7 mouse cellular contexts compared by ENCODE assay signal in the genomic region with DNA sequence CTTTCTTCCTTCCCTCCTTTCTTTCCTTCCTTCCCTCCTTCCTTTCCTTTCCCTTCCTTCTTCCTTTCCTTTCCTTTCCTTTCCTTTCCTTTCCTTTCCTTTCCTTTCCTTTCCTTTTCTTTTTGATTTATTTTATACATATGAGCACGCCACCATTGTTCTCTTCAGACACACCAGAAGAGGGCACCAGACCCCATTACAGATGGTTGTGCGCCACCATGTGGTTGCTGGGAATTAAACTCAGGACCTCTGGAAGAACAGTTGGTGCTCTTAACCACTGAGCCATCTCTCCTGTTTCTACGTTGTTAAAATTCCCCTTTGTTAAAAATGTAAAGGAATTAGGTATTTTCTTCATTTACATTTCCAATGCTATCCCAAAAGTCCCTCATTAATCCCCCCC.
DNase-seq lines count a peak whose midpoint lies in the region; ATAC-seq and TF ChIP-seq lines count a peak whose summit lies in the region.
"Not testable (repeated sequence)": the region's sequence is repeated elsewhere in the genome, so short reads cannot be mapped to it uniquely, and the experiment has no call there.

No protein-coding gene starts in this region.

- H3K79me2 ChIP-seq in liver, adult 2 months (ENCODE audit: control insufficient read depth, insufficient read depth, low read length), result not testable (repeated sequence)

- H3K27me3 ChIP-seq in ES-Bruce4 (ENCODE audit: control insufficient read depth, insufficient read depth, low read length, poor library complexity, severe bottlenecking); forebrain, postnatal 0 days (ENCODE audit: insufficient read depth, low read length); heart, postnatal 0 days (ENCODE audit: control insufficient read depth, insufficient read depth, low read length); kidney, adult 2 months (replicated peaks; ENCODE audit: control insufficient read depth, insufficient read depth, low read length); liver, adult 2 months (ENCODE audit: control insufficient read depth, insufficient read depth, low read length); lung, embryonic 14.5 days (ENCODE audit: insufficient read depth, low read length); stomach, postnatal 0 days (ENCODE audit: control insufficient read depth, insufficient read depth, low read length): not testable (repeated sequence)

- not testable (repeated sequence) for H3K4me3 ChIP-seq in ES-Bruce4 (ENCODE audit: low read depth, low read length); forebrain, postnatal 0 days (ENCODE audit: low read depth, low read length); heart, postnatal 0 days (ENCODE audit: low read depth, low read length); kidney, adult 2 months (ENCODE audit: insufficient read depth, low read depth, low read length); liver, adult 2 months (ENCODE audit: insufficient read depth, low read depth, low read length); lung, embryonic 14.5 days (ENCODE audit: low read depth, low read length); stomach, postnatal 0 days (ENCODE audit: low read depth, low read length)

- H3K4me1 ChIP-seq in ES-Bruce4 (ENCODE audit: control insufficient read depth, insufficient read depth, low read length); forebrain, postnatal 0 days (ENCODE audit: insufficient read depth); heart, postnatal 0 days (ENCODE audit: control insufficient read depth, insufficient read depth); kidney, adult 2 months (ENCODE audit: control insufficient read depth, insufficient read depth, low read length); liver, adult 2 months (ENCODE audit: control insufficient read depth, insufficient read depth, low read length); lung, embryonic 14.5 days (ENCODE audit: insufficient read depth); stomach, postnatal 0 days (replicated peaks; ENCODE audit: control insufficient read depth, insufficient read depth): not testable (repeated sequence)

- not testable (repeated sequence) for H3K27ac ChIP-seq in ES-Bruce4 (ENCODE audit: insufficient read depth, low read length); forebrain, postnatal 0 days (ENCODE audit: low read depth, low read length); heart, postnatal 0 days (ENCODE audit: low read depth); kidney, adult 2 months (ENCODE audit: insufficient read depth, low read depth, low read length); liver, adult 2 months (replicated peaks; ENCODE audit: insufficient read depth, low read depth, low read length); lung, embryonic 14.5 days (ENCODE audit: low read depth); stomach, postnatal 0 days (replicated peaks)

- peak; percentile 59 for TF ChIP-seq CTCF in ES-Bruce4 (IDR thresholded peaks at IDR 0.05; ENCODE audit: low read depth, low read length)
- 0 out of 2 replicates have a peak, but pooled peaks have one; percentile 12 for TF ChIP-seq CTCF in forebrain, postnatal 0 days (IDR thresholded peaks at IDR 0.05; ENCODE audit: low read depth)
- peak; percentile 13; the same call in 1 of the 2 replicates for TF ChIP-seq CTCF in heart, postnatal 0 days (IDR thresholded peaks at IDR 0.05; ENCODE audit: low read depth)
- peak; percentile 17; the same call in 1 of the 2 replicates for TF ChIP-seq CTCF in kidney, adult 2 months (conservative IDR thresholded peaks at IDR 0.05; ENCODE audit: insufficient read depth, insufficient read length, low read depth, low read length)
- TF ChIP-seq CTCF in liver, adult 2 months (IDR thresholded peaks at IDR 0.05; ENCODE audit: low read depth, low read length), result peak; percentile 20; the same call in 1 of the 2 replicates
- peak; percentile 27 for TF ChIP-seq CTCF in lung, embryonic 14.5 days (IDR thresholded peaks at IDR 0.05; ENCODE audit: low read depth)
- peak; percentile 37 for TF ChIP-seq CTCF in stomach, postnatal 0 days (IDR thresholded peaks at IDR 0.05; ENCODE audit: low read depth)

- not testable (repeated sequence) for ATAC-seq in forebrain, postnatal 0 days; heart, postnatal 0 days (ENCODE audit: insufficient read depth, low read depth); lung, embryonic 14.5 days (ENCODE audit: insufficient read depth); stomach, postnatal 0 days (ENCODE audit: low FRiP score, low TSS enrichment)

- H3K4me2 ChIP-seq in forebrain, postnatal 0 days (ENCODE audit: low read depth); heart, postnatal 0 days (ENCODE audit: low read depth, low read length); lung, embryonic 14.5 days; stomach, postnatal 0 days (replicated peaks; ENCODE audit: low read depth): not testable (repeated sequence)

- TF ChIP-seq EP300 in ES-Bruce4 (IDR thresholded peaks at IDR 0.05; ENCODE audit: insufficient read depth, low read depth, low read length); heart, postnatal 0 days (IDR thresholded peaks at IDR 0.05; ENCODE audit: low read depth); stomach, postnatal 0 days (optimal IDR thresholded peaks at IDR 0.05): not testable (repeated sequence)

- not testable (repeated sequence) for H3K9ac ChIP-seq in ES-Bruce4 (ENCODE audit: low read depth, poor library complexity, severe bottlenecking); forebrain, postnatal 0 days; heart, postnatal 0 days (replicated peaks; ENCODE audit: low read depth, low read length); liver, adult 2 months (ENCODE audit: low read depth, low read length); lung, embryonic 14.5 days; stomach, postnatal 0 days (ENCODE audit: low read length)

- 81% methylated on average over 3 of the region's 3 CpGs for WGBS in forebrain, postnatal 0 days
- 79% methylated on average over 3 of the region's 3 CpGs for WGBS in heart, postnatal 0 days
- WGBS in kidney, adult 2 months, result 88% methylated on average over 3 of the region's 3 CpGs
- 83% methylated on average over 3 of the region's 3 CpGs for WGBS in liver, adult 2 months
- 82% methylated on average over 3 of the region's 3 CpGs for WGBS in lung, embryonic 14.5 days
- 86% methylated on average over 3 of the region's 3 CpGs for WGBS in stomach, postnatal 0 days

- not testable (repeated sequence) for TF ChIP-seq POLR2A in ES-Bruce4 (IDR thresholded peaks at IDR 0.05; ENCODE audit: insufficient read depth, low read length); kidney, adult 2 months (IDR thresholded peaks at IDR 0.05; ENCODE audit: low read depth, low read length); liver, adult 2 months (IDR thresholded peaks at IDR 0.05; ENCODE audit: extremely low read depth, insufficient read depth, low read length)

- DNase-seq in forebrain, postnatal 0 days; heart, postnatal 0 days (ENCODE audit: low spot score); kidney, adult 2 months; liver, adult 2 months (ENCODE audit: extremely low read depth, low read depth, low spot score); lung, embryonic 14.5 days; stomach, postnatal 0 days (ENCODE audit: low spot score): not testable (repeated sequence)

- H3K36me3 ChIP-seq in ES-Bruce4 (ENCODE audit: control insufficient read depth, insufficient read depth, low read length, poor library complexity, severe bottlenecking); forebrain, postnatal 0 days (ENCODE audit: insufficient read depth); heart, postnatal 0 days (replicated peaks; ENCODE audit: control insufficient read depth, insufficient read depth, low read length); kidney, adult 2 months (ENCODE audit: control insufficient read depth, insufficient read depth, low read length); liver, adult 2 months (ENCODE audit: control insufficient read depth, insufficient read depth, low read length); lung, embryonic 14.5 days (ENCODE audit: insufficient read depth); stomach, postnatal 0 days (ENCODE audit: control insufficient read depth, insufficient read depth, low read length): not testable (repeated sequence)

- not testable (repeated sequence) for H3K9me3 ChIP-seq in ES-Bruce4 (replicated peaks; ENCODE audit: control insufficient read depth, insufficient read depth, low read length, poor library complexity, severe bottlenecking); forebrain, postnatal 0 days (ENCODE audit: low read length); heart, postnatal 0 days (replicated peaks; ENCODE audit: control insufficient read depth, low read length); lung, embryonic 14.5 days (ENCODE audit: low read depth, low read length); stomach, postnatal 0 days (ENCODE audit: control insufficient read depth, low read length)
